Mouse (Mus musculus): ENCODE data around the gene Lmo4. TPM values are rescaled to one million over a fixed set of nuclear protein-coding genes. Genes with fewer than 3 reads are reported as not detected.

Gene Lmo4
- polyA plus RNA-seq, 1 experiment from 2014 or later: 53.2 TPM

DNA sequence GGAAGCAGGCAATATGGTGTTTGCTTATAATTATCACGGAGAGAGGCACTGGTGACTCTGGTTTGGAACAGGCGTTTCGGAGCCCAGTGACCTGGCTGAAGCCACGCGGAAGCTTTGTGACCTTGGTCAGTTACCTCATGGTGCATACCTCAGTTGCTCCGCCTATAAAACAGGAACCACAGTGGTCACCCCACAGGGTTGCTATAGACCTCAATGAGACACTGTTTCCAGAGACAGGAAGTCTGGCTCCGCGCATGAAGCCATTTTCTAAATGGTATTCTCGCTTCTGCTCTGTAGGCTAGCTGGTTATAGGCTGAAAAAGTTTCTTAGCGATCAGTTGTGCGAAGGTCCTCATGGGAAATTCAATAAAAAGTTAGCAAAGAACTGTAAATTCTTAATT lies 33.5 kb upstream of the Lmo4 start:
- H3K4me3 ChIP-seq (replicated peaks; ENCODE audit: low read depth, low read length): no peak overlapping the region
- H3K4me1 ChIP-seq (replicated peaks; ENCODE audit: insufficient read depth, low read length): no peaks in the 10 kb centered on the region
- H3K9me3 ChIP-seq (replicated peaks; ENCODE audit: low read length): no peaks in the 10 kb centered on the region
- H3K4me2 ChIP-seq (ENCODE audit: low read length): no peak overlapping the region
- ATAC-seq (replicated peaks; ENCODE audit: low FRiP score, low read depth): no peak
- DNase-seq (ENCODE audit: low spot score): no peak
- no peaks in the 10 kb centered on the region for H3K36me3 ChIP-seq (ENCODE audit: insufficient read depth, low read length)
- WGBS: 95% methylated on average over 11 of the region's 11 CpGs
- H3K9ac ChIP-seq (ENCODE audit: low read depth, low read length): no peak overlapping the region
- H3K27ac ChIP-seq: no peak overlapping the region
- no peaks in the 10 kb centered on the region for H3K27me3 ChIP-seq (ENCODE audit: insufficient read depth, low read length)
- no peak for TF ChIP-seq CTCF (IDR thresholded peaks at IDR 0.05; ENCODE audit: low read depth)

DNA sequence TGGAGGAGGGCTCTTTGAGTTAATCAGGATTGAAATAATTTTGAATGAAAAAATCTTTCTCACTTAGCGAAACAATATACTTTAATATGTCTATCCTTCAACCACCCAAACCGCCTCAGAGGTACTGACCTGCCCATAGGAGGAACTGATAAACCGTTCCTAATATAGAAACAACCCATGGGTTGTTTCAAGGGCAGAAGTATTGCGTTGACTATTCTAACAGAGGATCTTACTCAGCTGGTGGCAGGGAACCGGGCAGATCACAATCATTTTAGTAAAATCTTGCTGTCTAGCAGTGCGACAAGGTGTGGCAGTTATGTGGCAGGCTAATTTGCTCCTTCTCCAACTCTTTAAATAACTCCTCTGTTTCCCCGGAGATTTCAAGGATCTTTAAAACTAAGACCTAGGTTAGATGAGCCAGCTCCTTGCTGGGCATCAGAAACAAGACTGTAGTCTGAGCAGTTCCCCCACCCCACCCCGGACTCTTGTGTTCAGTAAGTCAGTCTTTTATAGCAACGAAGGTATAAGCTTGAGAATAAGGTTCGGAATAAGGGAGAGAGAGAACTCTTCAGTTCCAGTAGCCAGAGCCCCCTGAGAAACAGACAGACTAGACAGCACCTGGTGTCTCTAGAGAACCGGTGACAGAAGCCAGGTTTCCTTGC lies 27.5 kb upstream of the Lmo4 start:
- H3K4me2 ChIP-seq (ENCODE audit: low read length): no peak overlapping the region
- no peaks in the 10 kb centered on the region for H3K27me3 ChIP-seq (ENCODE audit: insufficient read depth, low read length)
- no peaks in the 10 kb centered on the region for H3K9me3 ChIP-seq (replicated peaks; ENCODE audit: low read length)
- no peak overlapping the region for H3K4me3 ChIP-seq (replicated peaks; ENCODE audit: low read depth, low read length)
- H3K4me1 ChIP-seq (replicated peaks; ENCODE audit: insufficient read depth, low read length): no peaks in the 10 kb centered on the region
- DNase-seq (ENCODE audit: low spot score) (no peak), ATAC-seq (replicated peaks; ENCODE audit: low FRiP score, low read depth) (no peak)
- no peak overlapping the region for H3K27ac ChIP-seq
- H3K36me3 ChIP-seq (ENCODE audit: insufficient read depth, low read length): no peaks in the 10 kb centered on the region
- no peak for TF ChIP-seq CTCF (IDR thresholded peaks at IDR 0.05; ENCODE audit: low read depth)
- 81% methylated on average over 11 of the region's 11 CpGs for WGBS
- H3K9ac ChIP-seq (ENCODE audit: low read depth, low read length): no peak overlapping the region

- ATAC-seq (replicated peaks; ENCODE audit: low FRiP score, low read depth) (no peak), DNase-seq (ENCODE audit: low spot score) (no peak)
- Histone ChIP-seq H3K9me3 (replicated peaks; ENCODE audit: low read length) (no peaks in the 10 kb centered on the region), H3K27me3 (ENCODE audit: insufficient read depth, low read length) (no peaks in the 10 kb centered on the region), H3K4me2 (ENCODE audit: low read length) (no peak overlapping the region), H3K4me3 (replicated peaks; ENCODE audit: low read depth, low read length) (no peak overlapping the region), H3K4me1 (replicated peaks; ENCODE audit: insufficient read depth, low read length) (no peaks in the 10 kb centered on the region), H3K36me3 (ENCODE audit: insufficient read depth, low read length) (no peaks in the 10 kb centered on the region), H3K27ac (no peak overlapping the region), H3K9ac (ENCODE audit: low read depth, low read length) (no peak overlapping the region)
- no peak for TF ChIP-seq CTCF (IDR thresholded peaks at IDR 0.05; ENCODE audit: low read depth)
- WGBS: 82% methylated on average over 6 of the region's 6 CpGs
These were observed 26.9 kb upstream of the Lmo4 start for GRCm38 (mm10) chr3:144231931-144232330.

- TF ChIP-seq CTCF (IDR thresholded peaks at IDR 0.05; ENCODE audit: low read depth): no peak
- H3K9ac ChIP-seq (ENCODE audit: low read depth, low read length): no peak overlapping the region
- 85% methylated on average over 7 of the region's 7 CpGs for WGBS
- H3K36me3 ChIP-seq (ENCODE audit: insufficient read depth, low read length): no peaks in the 10 kb centered on the region
- H3K4me2 ChIP-seq (ENCODE audit: low read length): no peak overlapping the region
- H3K27me3 ChIP-seq (ENCODE audit: insufficient read depth, low read length): no peaks in the 10 kb centered on the region
- H3K4me1 ChIP-seq (replicated peaks; ENCODE audit: insufficient read depth, low read length): no peaks in the 10 kb centered on the region
- no peak for DNase-seq (ENCODE audit: low spot score)
- no peak overlapping the region for H3K4me3 ChIP-seq (replicated peaks; ENCODE audit: low read depth, low read length)
- no peak for ATAC-seq (replicated peaks; ENCODE audit: low FRiP score, low read depth)
- H3K9me3 ChIP-seq (replicated peaks; ENCODE audit: low read length): no peaks in the 10 kb centered on the region
- H3K27ac ChIP-seq: no peak overlapping the region
These were observed 26.4 kb upstream of the Lmo4 start for GRCm38 (mm10) chr3:144231419-144231818.

GRCm38 (mm10) chr3:144230016-144230415 lies 25.0 kb upstream of the Lmo4 start:
- WGBS: 75% methylated on average over 9 of the region's 9 CpGs
- no peaks in the 10 kb centered on the region for H3K4me1 ChIP-seq (replicated peaks; ENCODE audit: insufficient read depth, low read length)

DNA sequence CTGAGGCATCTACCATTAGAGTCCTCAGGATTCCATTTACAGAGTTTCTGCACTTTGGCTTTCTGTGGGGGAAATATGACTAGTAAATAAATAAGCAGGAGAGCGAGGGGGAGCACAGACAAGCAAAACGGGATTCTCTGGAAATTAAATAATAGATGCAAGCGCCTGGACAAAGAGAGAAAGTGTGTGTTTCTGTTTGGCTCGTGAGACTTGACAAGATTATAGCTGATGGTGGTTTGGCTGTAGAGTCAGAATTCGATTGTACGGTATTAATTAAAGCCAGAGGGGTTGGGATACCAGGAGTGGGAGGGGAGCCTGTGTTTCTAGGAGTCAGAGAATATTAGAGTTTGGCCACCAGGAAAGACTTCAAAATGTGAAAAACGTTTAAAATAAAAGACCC lies 24.3 kb upstream of the Lmo4 start:
- H3K27ac ChIP-seq: no peak overlapping the region

More at GRCm38 (mm10) chr3:144230016-144230415, 25.0 kb upstream of the Lmo4 start:
- ATAC-seq (replicated peaks; ENCODE audit: low FRiP score, low read depth): no peak
- Histone ChIP-seq H3K9me3 (replicated peaks; ENCODE audit: low read length) (no peaks in the 10 kb centered on the region), H3K9ac (ENCODE audit: low read depth, low read length) (no peak overlapping the region), H3K4me2 (ENCODE audit: low read length) (no peak overlapping the region), H3K27me3 (ENCODE audit: insufficient read depth, low read length) (no peaks in the 10 kb centered on the region), H3K4me3 (replicated peaks; ENCODE audit: low read depth, low read length) (no peak overlapping the region), H3K36me3 (ENCODE audit: insufficient read depth, low read length) (no peaks in the 10 kb centered on the region), H3K27ac (no peak overlapping the region)
- TF ChIP-seq CTCF (IDR thresholded peaks at IDR 0.05; ENCODE audit: low read depth): no peak
- DNase-seq (ENCODE audit: low spot score): no peak

More for the DNA sequence above, 24.3 kb upstream of the Lmo4 start:
- H3K9ac ChIP-seq (ENCODE audit: low read depth, low read length): no peak overlapping the region
- no peaks in the 10 kb centered on the region for H3K36me3 ChIP-seq (ENCODE audit: insufficient read depth, low read length)
- DNase-seq (ENCODE audit: low spot score): no peak
- H3K4me2 ChIP-seq (ENCODE audit: low read length): no peak overlapping the region
- TF ChIP-seq CTCF (IDR thresholded peaks at IDR 0.05; ENCODE audit: low read depth): no peak
- no peak for ATAC-seq (replicated peaks; ENCODE audit: low FRiP score, low read depth)
- no peaks in the 10 kb centered on the region for H3K4me1 ChIP-seq (replicated peaks; ENCODE audit: insufficient read depth, low read length)
- WGBS: 65% methylated on average over 7 of the region's 7 CpGs
- H3K27me3 ChIP-seq (ENCODE audit: insufficient read depth, low read length): no peaks in the 10 kb centered on the region
- no peaks in the 10 kb centered on the region for H3K9me3 ChIP-seq (replicated peaks; ENCODE audit: low read length)
- H3K4me3 ChIP-seq (replicated peaks; ENCODE audit: low read depth, low read length): no peak overlapping the region

All from kidney, postnatal 0 days (tissue).